Mouse (Mus musculus) CH12.LX (cell line): ENCODE results near the gene Abat.

Source experiments
- BHLHE40 ChIP-seq: IDR thresholded peaks from 2 replicates; pipeline ENCODE4 v1.6.1; 2011; ENCODE audit warnings: mild to moderate bottlenecking, low read depth, low read length, improper control_type of control experiment
- CTCF ChIP-seq, 2 experiments: IDR thresholded peaks in 1 of 2; conservative IDR thresholded peaks in 1 of 2; 2 replicates each; pipeline ENCODE4 v1.5.1; 2011 to 2012; ENCODE audit warnings: low read depth in 2 of 2, low read length in 2 of 2, improper control_type of control experiment in 1 of 2, inconsistent platforms in 1 of 2, mild to moderate bottlenecking in 1 of 2, moderate library complexity in 1 of 2
- EP300 ChIP-seq: IDR thresholded peaks from 2 replicates; pipeline ENCODE4 v1.6.1; 2011; ENCODE audit warnings: low read length, improper control_type of control experiment
- GABPA ChIP-seq: IDR thresholded peaks from 2 replicates; pipeline ENCODE4 v1.6.1; 2012; ENCODE audit warnings: low read depth, low read length, improper control_type of control experiment, inconsistent platforms; ENCODE audit not compliant: insufficient replicate concordance
- HCFC1 ChIP-seq: IDR thresholded peaks from 2 replicates; pipeline ENCODE4 v1.6.1; 2012; ENCODE audit warnings: low read depth, mild to moderate bottlenecking, inconsistent platforms, low read length, improper control_type of control experiment
- MAZ ChIP-seq: IDR thresholded peaks from 2 replicates; pipeline ENCODE4 v1.6.1; 2012; ENCODE audit warnings: low read depth, mild to moderate bottlenecking, inconsistent platforms, low read length, improper control_type of control experiment, moderate library complexity
- POLR2A ChIP-seq: IDR thresholded peaks from 2 replicates; pipeline ENCODE4 v1.6.1; 2011; ENCODE audit warnings: low read depth, mild to moderate bottlenecking, improper control_type of control experiment, low read length
- RAD21 ChIP-seq: IDR thresholded peaks from 2 replicates; pipeline ENCODE4 v1.6.1; 2011; ENCODE audit warnings: low read depth, mild to moderate bottlenecking, low read length, improper control_type of control experiment, moderate library complexity
- RCOR1 ChIP-seq: conservative IDR thresholded peaks from 2 replicates; pipeline ENCODE4 v1.6.1; 2012; ENCODE audit warnings: low read depth, mild to moderate bottlenecking, inconsistent platforms, low read length, improper control_type of control experiment
- ZKSCAN1 ChIP-seq: IDR thresholded peaks from 2 replicates; pipeline ENCODE4 v1.6.1; 2012; ENCODE audit warnings: low read depth, inconsistent platforms, low read length, improper control_type of control experiment, borderline replicate concordance
- ZNF384 ChIP-seq: IDR thresholded peaks from 2 replicates; pipeline ENCODE4 v1.6.1; 2012; ENCODE audit warnings: low read depth, low read length, improper control_type of control experiment, inconsistent platforms

DNA sequence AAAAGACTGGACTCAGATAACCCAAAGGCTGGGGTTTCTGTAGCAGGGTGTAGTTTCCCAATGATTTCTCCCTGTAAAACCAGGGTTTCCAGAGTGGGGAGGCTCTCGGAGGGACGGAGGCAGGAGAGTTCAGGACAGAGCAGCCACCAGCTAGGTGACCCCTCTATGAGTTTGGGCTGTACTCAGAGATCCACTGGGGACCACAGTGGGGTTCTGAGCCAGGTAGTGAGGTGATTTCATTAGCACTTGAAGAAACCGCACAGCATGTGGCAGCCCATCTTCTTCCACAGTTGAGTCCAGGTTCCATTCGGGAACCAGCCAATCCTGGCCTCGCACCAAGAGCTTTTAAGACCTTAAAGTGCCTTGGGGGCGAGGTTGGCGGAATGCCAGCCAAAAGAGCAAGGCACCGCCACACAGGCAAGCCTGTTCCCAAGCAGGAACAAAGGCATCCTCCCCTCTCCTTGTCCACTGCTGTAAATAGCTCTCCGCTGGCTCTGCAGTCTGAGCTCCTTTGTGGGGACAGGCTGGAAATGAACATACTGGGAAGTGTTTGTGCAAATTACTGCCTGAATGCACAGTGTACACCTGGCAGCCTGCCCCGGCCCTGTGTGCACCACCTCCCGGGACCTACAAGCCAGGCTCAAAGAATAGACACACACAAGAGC lies 10.4 kb downstream of the Abat start:
- TF ChIP-seq ZKSCAN1, result no peak
- no peak for TF ChIP-seq ZNF384
- no peak for TF ChIP-seq HCFC1
- TF ChIP-seq POLR2A, result no peak
- no peak for TF ChIP-seq GABPA
- TF ChIP-seq CTCF (conservative IDR thresholded peaks at IDR 0.05 in 1 of 2, IDR thresholded peaks at IDR 0.05 in 1 of 2; ENCODE audit: low read depth in 2 of 2, low read length in 2 of 2), result no peak
- TF ChIP-seq EP300, result no peak
- TF ChIP-seq MAZ, result no peak
- no peak for TF ChIP-seq RAD21
- TF ChIP-seq BHLHE40, result no peak
- TF ChIP-seq RCOR1, result no peak
